Mouse (Mus musculus): Measurements from ENCODE around the gene Cd101. TPM values are rescaled to one million over a fixed set of nuclear protein-coding genes. Genes with fewer than 3 reads are reported as not detected.

The Cd101 gene
- polyA plus RNA-seq, 1 experiment: 0.13 TPM

GRCm38 (mm10) chr3:101047586-101048275, 18.4 kb upstream of the Cd101 start:
- peaks cover 10% of the 10 kb centered on the region for H3K4me1 ChIP-seq (ENCODE audit: control insufficient read depth, insufficient read depth, low read length)
- no peak overlapping the region for H3K27ac ChIP-seq (ENCODE audit: insufficient read depth, low read length)
- H3K4me3 ChIP-seq (ENCODE audit: insufficient read depth, low read length): no peak overlapping the region
- TF ChIP-seq CTCF (IDR thresholded peaks at IDR 0.05; ENCODE audit: extremely low read depth, insufficient read depth, low read length) (no peak), POLR2A (IDR thresholded peaks at IDR 0.05; ENCODE audit: extremely low read depth, insufficient read depth, low read length) (no peak)

- TF ChIP-seq POLR2A (IDR thresholded peaks at IDR 0.05; ENCODE audit: extremely low read depth, insufficient read depth, low read length): no peak
- TF ChIP-seq CTCF (IDR thresholded peaks at IDR 0.05; ENCODE audit: extremely low read depth, insufficient read depth, low read length): no peak
- Histone ChIP-seq H3K4me1 (ENCODE audit: control insufficient read depth, insufficient read depth, low read length) (peaks cover 10% of the 10 kb centered on the region), H3K27ac (ENCODE audit: insufficient read depth, low read length) (no peak overlapping the region), H3K4me3 (ENCODE audit: insufficient read depth, low read length) (no peak overlapping the region)
These were observed 16.1 kb upstream of the Cd101 start for GRCm38 (mm10) chr3:101045431-101045830.

GRCm38 (mm10) chr3:101044686-101045085, 15.3 kb upstream of the Cd101 start:
- no peak overlapping the region for H3K27ac ChIP-seq (ENCODE audit: insufficient read depth, low read length)
- no peak overlapping the region for H3K4me3 ChIP-seq (ENCODE audit: insufficient read depth, low read length)
- TF ChIP-seq POLR2A (IDR thresholded peaks at IDR 0.05; ENCODE audit: extremely low read depth, insufficient read depth, low read length) (no peak), CTCF (IDR thresholded peaks at IDR 0.05; ENCODE audit: extremely low read depth, insufficient read depth, low read length) (no peak)
- peaks cover 6% of the 10 kb centered on the region for H3K4me1 ChIP-seq (ENCODE audit: control insufficient read depth, insufficient read depth, low read length)

GRCm38 (mm10) chr3:101041997-101042396, 12.6 kb upstream of the Cd101 start:
- Histone ChIP-seq H3K4me1 (ENCODE audit: control insufficient read depth, insufficient read depth, low read length) (peaks cover 2% of the 10 kb centered on the region), H3K4me3 (ENCODE audit: insufficient read depth, low read length) (no peak overlapping the region), H3K27ac (ENCODE audit: insufficient read depth, low read length) (no peak overlapping the region)
- TF ChIP-seq CTCF (IDR thresholded peaks at IDR 0.05; ENCODE audit: extremely low read depth, insufficient read depth, low read length) (no peak), POLR2A (IDR thresholded peaks at IDR 0.05; ENCODE audit: extremely low read depth, insufficient read depth, low read length) (no peak)

- TF ChIP-seq CTCF (IDR thresholded peaks at IDR 0.05; ENCODE audit: extremely low read depth, insufficient read depth, low read length) (no peak), POLR2A (IDR thresholded peaks at IDR 0.05; ENCODE audit: extremely low read depth, insufficient read depth, low read length) (no peak)
- Histone ChIP-seq H3K27ac (ENCODE audit: insufficient read depth, low read length) (no peak overlapping the region), H3K4me1 (ENCODE audit: control insufficient read depth, insufficient read depth, low read length) (no peaks in the 10 kb centered on the region; the same call in none of the 2 replicates), H3K4me3 (ENCODE audit: insufficient read depth, low read length) (no peak overlapping the region)
These were observed 8.7 kb upstream of the Cd101 start for GRCm38 (mm10) chr3:101037984-101038545.

GRCm38 (mm10) chr3:101036001-101036400, 6.6 kb upstream of the Cd101 start:
- no peak overlapping the region for H3K27ac ChIP-seq (ENCODE audit: insufficient read depth, low read length)
- no peak overlapping the region for H3K4me3 ChIP-seq (ENCODE audit: insufficient read depth, low read length)
- no peaks in the 10 kb centered on the region; the same call in none of the 2 replicates for H3K4me1 ChIP-seq (ENCODE audit: control insufficient read depth, insufficient read depth, low read length)
- no peak for TF ChIP-seq POLR2A (IDR thresholded peaks at IDR 0.05; ENCODE audit: extremely low read depth, insufficient read depth, low read length)
- TF ChIP-seq CTCF (IDR thresholded peaks at IDR 0.05; ENCODE audit: extremely low read depth, insufficient read depth, low read length): no peak

- no peak overlapping the region for H3K4me3 ChIP-seq (ENCODE audit: insufficient read depth, low read length)
- TF ChIP-seq POLR2A (IDR thresholded peaks at IDR 0.05; ENCODE audit: extremely low read depth, insufficient read depth, low read length): no peak
- no peak for TF ChIP-seq CTCF (IDR thresholded peaks at IDR 0.05; ENCODE audit: extremely low read depth, insufficient read depth, low read length)
- H3K27ac ChIP-seq (ENCODE audit: insufficient read depth, low read length): no peak overlapping the region
- no peaks in the 10 kb centered on the region; the same call in none of the 2 replicates for H3K4me1 ChIP-seq (ENCODE audit: control insufficient read depth, insufficient read depth, low read length)
These were observed 5.2 kb upstream of the Cd101 start for GRCm38 (mm10) chr3:101034509-101034908.

GRCm38 (mm10) chr3:101033644-101034043, 4.3 kb upstream of the Cd101 start:
- Histone ChIP-seq H3K27ac (ENCODE audit: insufficient read depth, low read length) (no peak overlapping the region), H3K4me1 (ENCODE audit: control insufficient read depth, insufficient read depth, low read length) (no peaks in the 10 kb centered on the region; the same call in none of the 2 replicates), H3K4me3 (ENCODE audit: insufficient read depth, low read length) (no peak overlapping the region)
- TF ChIP-seq POLR2A (IDR thresholded peaks at IDR 0.05; ENCODE audit: extremely low read depth, insufficient read depth, low read length) (no peak), CTCF (IDR thresholded peaks at IDR 0.05; ENCODE audit: extremely low read depth, insufficient read depth, low read length) (no peak)

- Histone ChIP-seq H3K4me1 (ENCODE audit: control insufficient read depth, insufficient read depth, low read length) (no peaks in the 10 kb centered on the region; the same call in 1 of the 2 replicates), H3K27ac (ENCODE audit: insufficient read depth, low read length) (no peak overlapping the region), H3K4me3 (ENCODE audit: insufficient read depth, low read length) (no peak overlapping the region)
- TF ChIP-seq CTCF (IDR thresholded peaks at IDR 0.05; ENCODE audit: extremely low read depth, insufficient read depth, low read length) (no peak), POLR2A (IDR thresholded peaks at IDR 0.05; ENCODE audit: extremely low read depth, insufficient read depth, low read length) (no peak)
These were observed 2.2 kb upstream of the Cd101 start for GRCm38 (mm10) chr3:101031456-101032142.
